Mouse (Mus musculus) ovary, postnatal 36 days (tissue): Measurements from ENCODE around the gene Nmnat3.
A peak's percentile ranks its signal among the peaks of the same experiment; 100 is the strongest.

Experiments used
- DNase-seq: peaks from one replicate; pipeline ENCODE4 v3.0.0; 2022; ENCODE audit warnings: low spot score, mixed read lengths

Gene Nmnat3

GRCm38 (mm10) chr9:98421903-98422302 lies 134.7 kb downstream of the Nmnat3 start:
- no peak for DNase-seq

GRCm38 (mm10) chr9:98422656-98423055 lies 135.4 kb downstream of the Nmnat3 start, which contains the start of gene Rbp1:
Gene Rbp1, plus strand, starts transcription at chr9:98422961.
- no peak for DNase-seq

- DNase-seq: no peak
These were observed 136.5 kb downstream of the Nmnat3 start for GRCm38 (mm10) chr9:98423691-98424090.

GRCm38 (mm10) chr9:98424291-98424690 lies 137.1 kb downstream of the Nmnat3 start:
- no peak for DNase-seq

- peak; percentile 49 for DNase-seq
These were observed 137.5 kb downstream of the Nmnat3 start for GRCm38 (mm10) chr9:98424725-98425210.

GRCm38 (mm10) chr9:98425351-98425880 lies 138.2 kb downstream of the Nmnat3 start:
- no peak for DNase-seq

GRCm38 (mm10) chr9:98427906-98428517 lies 140.8 kb downstream of the Nmnat3 start:
- no peak for DNase-seq

GRCm38 (mm10) chr9:98428783-98429182 lies 141.5 kb downstream of the Nmnat3 start:
- DNase-seq: peak; percentile 34

GRCm38 (mm10) chr9:98429806-98430205 lies 142.6 kb downstream of the Nmnat3 start:
- peak; percentile 32 for DNase-seq

- no peak for DNase-seq
These were observed 143.3 kb downstream of the Nmnat3 start for GRCm38 (mm10) chr9:98430528-98430927.

- no peak for DNase-seq
These were observed 145.8 kb downstream of the Nmnat3 start for GRCm38 (mm10) chr9:98433021-98433420.

GRCm38 (mm10) chr9:98433956-98434588 lies 146.8 kb downstream of the Nmnat3 start:
- DNase-seq: no peak

- DNase-seq: no peak
These were observed 150.6 kb downstream of the Nmnat3 start for GRCm38 (mm10) chr9:98437819-98438218.

- DNase-seq: no peak
These were observed 151.9 kb downstream of the Nmnat3 start for GRCm38 (mm10) chr9:98439091-98439490.

- DNase-seq: peak; percentile 27
These were observed 155.4 kb downstream of the Nmnat3 start for GRCm38 (mm10) chr9:98442638-98443037.

GRCm38 (mm10) chr9:98445359-98446149 lies 158.3 kb downstream of the Nmnat3 start:
- DNase-seq: peak; percentile 37

- DNase-seq: no peak
These were observed 163.7 kb downstream of the Nmnat3 start for GRCm38 (mm10) chr9:98450976-98451375.

- no peak for DNase-seq
These were observed 179.5 kb downstream of the Nmnat3 start for GRCm38 (mm10) chr9:98466709-98467108.
